Mouse (Mus musculus) heart, postnatal 0 days (tissue): ENCODE measurements around the gene Slc9a9. TPM values are rescaled to one million over a fixed set of nuclear protein-coding genes. Genes with fewer than 3 reads are reported as not detected.

Experiments
- ATAC-seq: fragments of 200-750 bp; cut with Nextera tagmentation; 2 replicates; pipeline ENCODE4 v1.8.0; 2017; ENCODE audit warnings: low read depth, moderate number of reproducible peaks, moderate library complexity; ENCODE audit not compliant: insufficient read depth
- DNase-seq: peaks from one replicate; pipeline ENCODE4 v3.0.0-alpha.2; 2016; ENCODE audit warnings: low spot score
- H3K27ac ChIP-seq: fragments of 300-500 bp; sonication (generic); 2 replicates; pipeline ENCODE4 v1.5.1; 2014; ENCODE audit warnings: low read depth, mild to moderate bottlenecking
- H3K27me3 ChIP-seq: fragments of 300-500 bp; sonication (generic); 2 replicates; pipeline ENCODE4 v1.6.1; 2014; ENCODE audit warnings: low read length, mixed read lengths; ENCODE audit not compliant: control insufficient read depth, insufficient read depth
- H3K36me3 ChIP-seq: fragments of 300-500 bp; sonication (generic); replicated peaks from 2 replicates; pipeline ENCODE4 v1.6.1; 2014; ENCODE audit warnings: low read length, mixed read lengths; ENCODE audit not compliant: control insufficient read depth, insufficient read depth
- H3K4me1 ChIP-seq: fragments of 300-500 bp; sonication (generic); 2 replicates; pipeline ENCODE4 v1.6.1; 2014; ENCODE audit warnings: antibody characterized with exemption; ENCODE audit not compliant: control insufficient read depth, insufficient read depth
- H3K4me2 ChIP-seq: fragments of 300-500 bp; sonication (generic); 2 replicates; pipeline ENCODE4 v1.6.1; 2014; ENCODE audit warnings: low read depth, mild to moderate bottlenecking, low read length, moderate library complexity
- H3K4me3 ChIP-seq: fragments of 300-500 bp; sonication (generic); 2 replicates; pipeline ENCODE4 v1.5.1; 2014; ENCODE audit warnings: low read depth, low read length
- H3K9ac ChIP-seq: fragments of 300-500 bp; sonication (generic); replicated peaks from 2 replicates; pipeline ENCODE4 v1.6.1; 2014; ENCODE audit warnings: low read depth, low read length, mixed read lengths
- H3K9me3 ChIP-seq: fragments of 300-500 bp; sonication (generic); replicated peaks from 2 replicates; pipeline ENCODE4 v1.6.1; 2016; ENCODE audit warnings: low read length; ENCODE audit not compliant: control insufficient read depth
- CTCF ChIP-seq: IDR thresholded peaks from 2 replicates; pipeline ENCODE4 v1.5.1; 2016; ENCODE audit warnings: antibody characterized with exemption, control low read depth, low read depth
- EP300 ChIP-seq: IDR thresholded peaks from 2 replicates; pipeline ENCODE4 v1.6.1; 2016; ENCODE audit warnings: antibody characterized with exemption, low read depth
- WGBS: fragments of 180-500 bp; shearing (Covaris S2); extraction: QIAGEN DNeasy Blood & Tissue Kit; methylation state at CpG from one replicate; pipeline ENCODE4 v1.1.7; 2014; 5-methylcytosine and 5-hydroxymethylcytosine counted together
- polyA plus RNA-seq: library from polyadenylated mRNA; unstranded; fragments of >200 nt; fragmentation: Nextera tagmentation; extraction: Ambion mirVana; gene quantifications from 2 replicates; pipeline ENCODE4 v1.2.1, GENCODE M21; 2015
- total RNA-seq: library from RNA; depleted of rRNA; stranded (reverse); fragments of >200 nt; gene quantifications from 2 replicates; pipeline ENCODE4 v1.2.3, GENCODE M21; 2014; ENCODE audit warnings: low replicate concordance; rRNA removed

Slc9a9 gene
- 1.3 and 7.1 TPM in 2 replicates for total RNA-seq
- polyA plus RNA-seq: 1.9 and 2.1 TPM in 2 replicates

DNA sequence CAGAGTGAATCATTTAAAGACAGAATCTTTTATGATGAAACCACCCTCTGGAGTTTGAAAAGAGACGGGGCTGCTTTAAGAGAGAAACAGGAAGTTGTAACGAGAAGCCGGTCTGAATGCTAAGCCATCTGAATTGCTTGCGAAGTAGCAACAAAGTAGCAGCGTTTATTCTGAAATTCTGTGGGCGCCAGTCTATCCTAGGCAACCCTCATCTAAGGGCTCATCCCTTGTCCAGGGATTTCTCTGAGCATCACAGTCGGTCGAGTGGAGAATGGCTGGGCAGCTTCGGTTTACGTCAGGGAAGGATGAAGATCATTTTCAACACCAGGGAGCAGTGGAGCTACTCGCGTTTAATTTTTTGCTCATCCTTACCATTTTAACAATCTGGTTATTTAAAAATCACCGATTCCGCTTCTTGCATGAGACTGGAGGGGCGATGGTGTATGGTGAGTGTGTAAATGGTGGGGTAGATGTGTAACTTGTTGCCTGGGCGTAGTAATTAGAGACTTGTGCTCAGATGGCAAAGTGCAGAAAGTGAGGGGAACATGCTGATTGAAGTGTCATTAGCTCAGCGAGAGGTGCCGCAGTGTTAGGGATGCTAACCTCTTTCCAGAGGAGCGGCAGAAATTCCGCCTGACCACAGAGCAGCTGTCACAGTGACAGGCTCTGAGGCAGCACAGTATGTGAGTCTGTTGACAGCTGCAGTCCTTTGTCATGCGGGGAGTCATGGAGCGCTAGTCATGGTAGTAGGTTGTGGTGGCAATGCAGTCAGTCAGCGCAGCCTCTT is at the start of gene Slc9a9:
Slc9a9 (plus strand) TSS at position 119 of the 787 bp plus-strand sequence.
- 2% methylated on average over 23 of the region's 23 CpGs for WGBS
- H3K4me2 ChIP-seq: peak within 1 kb of the TSS; percentile 86
- ATAC-seq (peak; percentile 67; the same call in 1 of the 2 replicates), DNase-seq (peak; percentile 20)
- no peaks in the 10 kb centered on the region for H3K27me3 ChIP-seq
- H3K27ac ChIP-seq: peak within 1 kb of the TSS; percentile 47; the same call in 1 of the 2 replicates
- peak within 1 kb of the TSS; percentile 72 for H3K4me3 ChIP-seq
- no peaks in the 10 kb centered on the region for H3K9me3 ChIP-seq
- H3K36me3 ChIP-seq: no peaks in the 10 kb centered on the region
- H3K4me1 ChIP-seq: peaks cover 3% of the 10 kb centered on the region; the same call in 1 of the 2 replicates
- TF ChIP-seq EP300 (no peak), CTCF (no peak; the same call in 1 of the 2 replicates)
- peak within 1 kb of the TSS; percentile 56 for H3K9ac ChIP-seq

DNA sequence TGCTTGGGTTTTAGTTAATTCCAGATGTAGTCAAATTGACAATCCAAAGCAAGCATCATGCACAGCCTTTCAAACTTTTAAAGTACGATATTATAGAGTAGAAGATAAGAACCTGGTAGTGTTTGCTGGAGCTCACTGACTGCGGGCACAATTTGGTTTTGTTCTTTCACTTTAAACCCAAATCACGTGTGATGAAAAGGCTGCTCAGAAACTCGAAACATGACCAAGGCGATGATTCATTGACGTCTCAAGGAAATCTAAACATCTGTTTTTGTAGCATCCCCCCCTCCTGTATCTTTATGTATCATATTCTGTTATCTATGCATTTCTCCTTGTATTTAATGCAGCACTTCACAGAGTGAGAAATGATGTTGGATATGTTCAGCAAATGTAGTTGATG is 49.4 kb upstream of the Slc9a9 start:
- no peaks in the 10 kb centered on the region for H3K27me3 ChIP-seq
- TF ChIP-seq CTCF (no peak), EP300 (no peak)
- no peak overlapping the region for H3K27ac ChIP-seq
- H3K9me3 ChIP-seq: no peaks in the 10 kb centered on the region
- H3K4me3 ChIP-seq: no peak overlapping the region
- ATAC-seq (no peak), DNase-seq (no peak)
- no peak overlapping the region for H3K4me2 ChIP-seq
- H3K9ac ChIP-seq: no peak overlapping the region
- WGBS: 86% methylated on average over 6 of the region's 6 CpGs
- H3K36me3 ChIP-seq: no peaks in the 10 kb centered on the region
- H3K4me1 ChIP-seq: peaks cover 7% of the 10 kb centered on the region; the same call in 1 of the 2 replicates

DNA sequence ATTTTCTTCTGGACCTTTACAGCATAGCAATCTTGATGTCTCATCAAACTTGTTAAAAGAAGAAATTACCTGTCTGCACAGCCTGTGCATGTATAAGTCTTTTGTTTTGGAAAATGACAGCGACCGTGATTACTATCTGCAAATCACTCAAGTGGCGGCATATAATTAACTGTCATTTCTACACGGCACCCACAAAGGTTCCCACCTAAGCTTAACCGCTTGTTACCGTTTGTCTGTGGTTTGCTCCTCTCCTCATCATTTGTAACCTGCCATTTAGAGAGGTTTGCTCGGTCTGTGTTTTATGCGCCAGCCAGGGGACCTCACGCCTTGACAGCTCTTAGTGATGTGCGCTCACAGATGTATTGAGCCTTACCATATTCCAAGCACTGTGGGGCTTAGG is 48.9 kb upstream of the Slc9a9 start:
- Histone ChIP-seq H3K4me3 (no peak overlapping the region), H3K4me2 (no peak overlapping the region), H3K4me1 (0 out of 2 replicates have a peak, but pooled peaks cover 2% of the 10 kb centered on the region), H3K9ac (no peak overlapping the region), H3K27ac (no peak overlapping the region), H3K36me3 (no peaks in the 10 kb centered on the region), H3K9me3 (no peaks in the 10 kb centered on the region), H3K27me3 (no peaks in the 10 kb centered on the region)
- no peak for ATAC-seq
- WGBS: 84% methylated on average over 10 of the region's 10 CpGs
- DNase-seq: no peak
- TF ChIP-seq CTCF (no peak), EP300 (no peak)

DNA sequence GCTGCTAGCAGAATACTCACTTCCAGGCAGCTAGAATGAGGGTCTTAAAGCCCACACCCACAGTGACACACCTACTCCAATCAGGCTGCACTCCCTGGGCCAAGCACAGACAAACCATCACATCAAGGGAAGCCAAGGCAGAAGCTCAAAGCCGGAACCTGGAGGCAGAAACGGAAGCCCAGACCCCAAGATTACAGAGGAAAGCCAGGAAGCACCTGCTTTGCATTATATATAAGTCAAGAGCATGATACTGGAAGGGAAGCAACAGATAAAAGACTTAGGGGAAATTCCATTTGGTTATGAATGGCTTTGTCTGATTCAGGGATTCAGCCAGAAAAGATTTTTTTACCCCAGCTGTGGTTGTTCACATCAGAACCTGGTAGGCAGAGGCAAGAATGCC is 47.8 kb upstream of the Slc9a9 start:
- no peak overlapping the region for H3K4me3 ChIP-seq
- 25% methylated on average over 2 of the region's 2 CpGs for WGBS
- H3K36me3 ChIP-seq: no peaks in the 10 kb centered on the region
- no peaks in the 10 kb centered on the region for H3K4me1 ChIP-seq
- no peak overlapping the region for H3K9ac ChIP-seq
- no peaks in the 10 kb centered on the region for H3K9me3 ChIP-seq
- DNase-seq: no peak
- H3K27ac ChIP-seq: no peak overlapping the region
- TF ChIP-seq CTCF (no peak), EP300 (no peak)
- peak; percentile 30; the same call in 1 of the 2 replicates for ATAC-seq
- no peaks in the 10 kb centered on the region for H3K27me3 ChIP-seq
- no peak overlapping the region for H3K4me2 ChIP-seq

DNA sequence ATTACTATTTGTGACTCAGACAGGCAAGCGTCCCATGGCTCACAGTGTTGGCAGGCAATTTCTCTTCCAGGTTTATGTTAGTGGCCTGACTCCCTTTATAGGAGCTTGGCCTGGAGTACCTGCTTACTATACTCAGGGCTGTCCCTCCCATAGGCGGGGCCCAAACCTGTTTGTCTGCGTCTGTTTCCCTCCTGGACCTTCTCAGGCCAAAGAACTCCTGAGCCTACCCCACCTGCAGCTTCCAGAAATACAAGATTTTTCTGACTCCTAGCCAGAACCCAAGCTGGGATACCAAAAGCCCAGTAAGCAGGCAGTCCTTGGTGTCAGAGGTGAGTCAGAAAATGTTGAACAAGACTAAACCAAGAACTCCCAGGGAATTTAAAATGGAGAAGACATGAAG is 43.0 kb upstream of the Slc9a9 start:
- H3K27ac ChIP-seq: no peak overlapping the region
- DNase-seq (no peak), ATAC-seq (no peak)
- H3K4me3 ChIP-seq: no peak overlapping the region
- 84% methylated on average over 3 of the region's 3 CpGs for WGBS
- no peaks in the 10 kb centered on the region for H3K27me3 ChIP-seq
- no peaks in the 10 kb centered on the region for H3K36me3 ChIP-seq
- no peak for TF ChIP-seq CTCF
- no peak for TF ChIP-seq EP300
- H3K4me1 ChIP-seq: no peaks in the 10 kb centered on the region
- H3K9me3 ChIP-seq: no peaks in the 10 kb centered on the region
- H3K9ac ChIP-seq: no peak overlapping the region
- no peak overlapping the region for H3K4me2 ChIP-seq
